Mouse (Mus musculus) spleen, postnatal 10 days (tissue): ENCODE measurements around the gene Gm26938.

Source experiments
- DNase-seq, 2 experiments: peaks; one replicate each; pipeline ENCODE4 v3.0.0; 2021 to 2022; ENCODE audit warnings: low spot score in 2 of 2

Gm26938 gene

DNA sequence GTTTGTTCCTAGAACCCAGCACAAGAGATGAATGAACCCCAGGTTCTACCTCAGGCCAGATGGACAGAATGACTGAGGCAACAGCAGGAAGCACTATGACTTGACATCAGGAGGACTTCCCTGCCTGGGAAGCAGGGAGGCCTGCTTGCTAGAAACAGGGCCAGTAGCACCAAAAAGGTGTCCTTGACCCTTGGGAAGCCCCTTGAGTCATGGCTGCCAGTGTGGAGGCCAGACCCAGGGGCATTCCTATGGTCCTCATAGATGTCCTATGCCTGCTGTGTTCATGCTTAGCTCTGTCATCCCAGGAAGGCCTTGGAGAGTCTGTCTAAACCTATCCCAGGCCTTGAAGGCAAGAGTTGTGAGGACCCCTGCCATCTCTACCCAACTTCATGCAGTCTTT lies 9.8 kb downstream of the Gm26938 start:
- peak in 1 of 2 experiments; percentile 24 for DNase-seq

GRCm38 (mm10) chr5:139815964-139816363 lies 10.2 kb downstream of the Gm26938 start:
- peak in 1 of 2 experiments; percentile 25 for DNase-seq

- no peak for DNase-seq
Measured at GRCm38 (mm10) chr5:139813963-139814381, 12.2 kb downstream of the Gm26938 start.

DNA sequence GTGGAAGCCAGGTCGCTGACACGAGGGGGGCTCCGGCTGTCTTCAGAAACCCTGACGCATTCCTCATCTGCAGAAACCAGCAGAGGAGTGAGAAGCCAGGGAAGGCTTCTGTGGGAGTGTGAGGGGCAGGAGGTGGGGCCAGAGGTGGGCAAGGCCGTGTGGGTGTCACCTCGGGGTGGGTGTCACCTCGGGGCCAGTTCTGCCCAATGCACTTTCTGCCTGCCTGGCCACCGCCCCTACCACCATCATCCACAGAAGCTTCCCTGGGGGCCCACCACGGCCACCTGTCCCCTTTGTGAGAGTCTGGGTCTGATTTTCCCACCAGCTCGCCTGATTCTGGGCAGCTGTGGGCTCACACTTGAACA lies 13.1 kb downstream of the Gm26938 start:
- no peak for DNase-seq

DNA sequence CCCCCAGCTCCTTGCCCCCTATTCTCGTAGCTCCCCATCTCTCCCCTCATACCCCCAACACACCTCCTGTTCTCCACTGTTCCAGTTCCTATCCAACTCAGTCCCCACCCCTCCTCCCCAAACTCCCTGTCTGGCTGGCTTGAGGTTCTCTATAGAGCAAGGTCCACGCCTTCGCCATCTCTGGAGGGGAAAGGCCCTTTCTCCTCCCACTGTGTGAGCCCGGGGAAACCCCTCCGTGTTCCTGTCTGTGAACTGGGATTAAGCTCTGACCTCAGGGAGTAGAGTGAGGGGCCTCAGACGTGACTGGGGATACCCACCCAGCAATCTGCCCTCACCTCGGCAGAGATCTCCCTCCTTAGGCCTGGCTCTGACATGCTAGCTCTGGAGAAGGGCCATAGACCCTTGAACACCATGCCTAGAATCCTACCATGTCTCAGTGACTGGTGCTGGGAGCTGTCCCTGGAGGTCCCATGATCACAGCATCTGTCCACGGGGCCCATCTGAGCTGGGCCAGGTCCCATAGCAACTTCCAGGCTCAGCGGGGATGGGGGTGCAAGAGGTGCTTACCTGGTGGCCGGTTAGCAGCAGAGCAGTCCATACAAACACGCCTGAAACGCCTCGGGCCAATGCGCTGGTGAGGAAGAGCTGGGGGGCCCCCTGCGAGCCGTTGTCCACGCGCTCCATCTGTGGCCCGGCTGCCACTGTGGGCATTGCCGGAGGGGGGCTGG lies 13.6 kb downstream of the Gm26938 start:
- DNase-seq, result peak; percentile 23 to 26

- peak; percentile 14 to 18 for DNase-seq
Measured at GRCm38 (mm10) chr5:139811677-139812397, 14.4 kb downstream of the Gm26938 start.

DNA sequence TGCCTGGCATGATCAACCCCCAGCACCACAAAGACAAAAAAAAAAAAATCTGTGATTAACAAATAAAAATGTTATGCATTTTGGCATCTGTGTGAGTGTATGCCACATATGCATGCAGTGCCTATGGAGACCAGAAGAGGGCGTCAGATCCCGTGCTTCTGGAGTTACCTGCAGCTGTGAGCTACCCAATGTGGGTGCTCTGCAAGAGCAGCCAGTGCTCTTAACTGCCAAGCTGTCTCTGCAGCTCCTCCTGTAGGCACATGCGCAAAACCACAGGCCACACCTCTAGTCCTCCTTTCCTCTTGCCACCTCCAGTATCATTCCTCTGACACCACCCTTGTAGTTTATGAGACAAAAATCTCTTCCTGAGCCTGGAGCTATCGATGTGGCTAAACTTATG lies 16.8 kb downstream of the Gm26938 start:
- DNase-seq, result peak; percentile 18 to 25

GRCm38 (mm10) chr5:139805924-139806323 lies 20.3 kb downstream of the Gm26938 start:
- peak in 1 of 2 experiments; percentile 52 for DNase-seq

DNA sequence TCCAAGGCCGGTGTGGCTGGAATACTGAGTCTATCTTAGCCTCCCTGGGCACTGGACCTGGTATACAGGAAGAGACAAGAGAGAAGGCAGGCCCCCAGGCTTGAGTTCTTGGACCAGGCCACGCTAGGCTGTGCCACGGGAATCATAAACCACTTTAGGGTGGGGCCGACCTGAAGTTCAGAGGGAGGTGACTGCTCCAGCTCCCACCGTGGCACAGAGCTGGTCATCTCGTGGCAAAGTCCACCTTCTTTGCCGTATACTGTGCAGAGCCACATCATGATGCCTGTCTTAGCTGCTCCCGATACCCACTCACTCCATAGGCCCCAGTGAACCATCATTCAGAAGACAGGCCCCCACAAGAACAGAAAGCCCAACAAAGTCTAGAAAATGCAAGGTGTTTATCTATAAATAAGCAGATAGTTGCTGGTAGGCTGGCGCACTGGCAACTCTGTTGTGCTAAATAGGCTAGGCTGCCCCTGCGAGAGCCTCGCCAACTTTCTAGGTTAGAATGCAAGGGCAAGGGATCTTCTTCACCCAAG lies 21.6 kb downstream of the Gm26938 start:
- DNase-seq, result peak; percentile 65 to 68

DNA sequence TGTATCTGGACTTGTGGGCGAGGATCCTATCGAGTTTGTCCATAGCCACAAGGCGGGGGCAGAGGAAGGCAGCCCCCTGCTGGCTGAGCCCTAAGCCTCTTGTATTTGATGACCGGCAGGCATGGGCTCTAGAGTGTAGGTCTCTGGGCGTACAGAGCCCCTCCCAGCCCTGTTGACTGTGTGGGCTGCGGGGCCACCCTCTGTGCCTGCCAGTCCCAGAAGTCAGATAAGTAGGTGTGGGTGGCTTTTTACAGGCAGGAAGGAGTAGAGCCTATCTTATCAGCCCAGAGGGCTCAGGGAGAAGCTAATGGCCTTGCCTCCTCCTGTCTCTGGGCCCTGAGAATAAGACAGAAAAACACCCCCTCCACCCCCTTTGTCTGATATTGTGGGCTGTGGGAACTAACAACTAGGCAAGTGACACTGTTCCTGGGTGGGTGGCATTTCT lies 22.1 kb downstream of the Gm26938 start:
- peak; percentile 73 to 75 for DNase-seq

DNA sequence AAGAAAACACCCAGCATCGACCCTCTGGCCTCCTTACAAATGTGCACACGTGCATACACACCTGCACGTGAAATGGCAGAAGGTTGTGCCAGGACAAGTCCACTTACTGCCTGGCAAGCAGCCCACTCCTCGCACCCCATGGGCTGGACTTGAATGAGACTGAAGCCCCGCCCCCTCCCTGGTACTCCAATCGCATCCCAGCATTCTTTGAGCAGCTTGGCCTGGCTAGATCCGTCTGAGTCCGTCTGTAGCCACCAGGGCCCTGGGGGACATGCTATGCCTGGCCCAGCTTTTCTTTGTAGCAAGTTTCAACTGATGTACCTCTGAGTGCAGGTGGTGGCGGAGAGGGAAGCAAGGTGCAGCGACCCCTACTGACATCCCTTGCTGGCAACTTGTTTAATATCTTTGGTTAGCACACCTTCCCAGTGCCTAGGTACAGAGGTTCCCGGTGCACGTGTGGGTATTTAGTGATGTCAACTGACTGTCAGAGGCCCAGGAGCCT lies 22.6 kb downstream of the Gm26938 start:
- DNase-seq, result peak; percentile 75 to 90

DNA sequence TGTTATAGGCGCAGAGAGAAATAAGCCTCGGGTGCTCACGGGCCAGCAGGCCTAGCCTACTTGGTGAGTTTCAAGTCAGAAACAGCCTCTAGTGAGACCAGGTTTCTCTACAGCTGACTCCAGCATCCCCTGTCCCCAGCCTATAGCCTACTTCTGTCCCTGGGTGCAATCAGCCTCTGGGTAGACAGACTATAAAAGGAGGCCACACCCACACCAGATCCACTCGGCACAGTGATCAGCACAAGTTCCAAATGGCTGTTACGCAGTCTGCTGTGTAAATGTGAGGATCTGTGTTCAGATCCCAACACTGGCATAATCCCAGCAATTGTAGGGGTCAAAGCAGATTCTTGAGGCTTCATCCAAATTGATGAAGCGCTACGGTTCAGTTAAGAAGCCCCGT lies 23.0 kb downstream of the Gm26938 start:
- DNase-seq, result peak in 1 of 2 experiments; percentile 51

- peak in 1 of 2 experiments; percentile 15 for DNase-seq
Measured at GRCm38 (mm10) chr5:139801880-139802279, 24.3 kb downstream of the Gm26938 start.

DNA sequence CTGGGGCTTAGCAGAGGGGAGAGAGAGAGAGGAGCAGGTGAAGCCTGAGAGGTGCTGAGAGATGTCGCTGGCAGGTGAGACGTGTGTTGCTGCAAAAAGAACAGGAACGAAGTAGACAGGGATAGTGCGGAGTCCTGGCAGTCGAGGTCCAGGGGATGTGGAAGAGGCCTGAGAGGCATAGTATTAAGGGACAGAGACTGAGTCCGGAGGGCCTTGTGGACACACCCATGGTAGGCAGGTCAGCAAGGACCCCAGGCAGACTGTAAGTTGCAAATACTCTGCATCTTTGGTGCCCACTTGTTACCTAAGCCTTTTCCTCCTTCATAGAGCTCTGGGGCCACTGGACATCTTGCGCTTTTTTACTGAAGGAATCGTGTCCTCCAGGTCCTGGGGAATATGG lies 25.0 kb downstream of the Gm26938 start:
- peak in 1 of 2 experiments; percentile 12 for DNase-seq

- DNase-seq, result peak in 1 of 2 experiments; percentile 16
Measured at GRCm38 (mm10) chr5:139799801-139800590, 26.2 kb downstream of the Gm26938 start.

DNA sequence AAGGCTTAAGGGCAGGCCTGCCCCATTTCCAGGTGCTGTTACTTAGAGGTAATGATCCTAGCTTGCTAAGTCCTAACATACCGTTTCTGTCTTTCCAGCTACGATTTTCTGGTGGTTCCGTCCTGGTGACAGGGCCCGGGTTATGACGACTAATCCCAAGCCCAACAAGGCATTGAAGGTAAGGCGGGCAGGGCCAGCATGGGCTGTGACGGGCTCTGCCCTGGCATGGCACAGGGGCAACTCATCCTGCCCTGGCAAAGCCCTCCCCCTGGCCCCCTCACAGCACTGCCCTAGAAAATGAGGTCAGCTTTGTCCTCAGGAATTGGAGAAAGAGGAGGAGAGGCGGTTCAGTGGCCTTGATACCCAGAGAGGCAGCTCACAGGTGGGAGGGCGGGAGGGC lies 27.2 kb downstream of the Gm26938 start:
- no peak for DNase-seq

DNA sequence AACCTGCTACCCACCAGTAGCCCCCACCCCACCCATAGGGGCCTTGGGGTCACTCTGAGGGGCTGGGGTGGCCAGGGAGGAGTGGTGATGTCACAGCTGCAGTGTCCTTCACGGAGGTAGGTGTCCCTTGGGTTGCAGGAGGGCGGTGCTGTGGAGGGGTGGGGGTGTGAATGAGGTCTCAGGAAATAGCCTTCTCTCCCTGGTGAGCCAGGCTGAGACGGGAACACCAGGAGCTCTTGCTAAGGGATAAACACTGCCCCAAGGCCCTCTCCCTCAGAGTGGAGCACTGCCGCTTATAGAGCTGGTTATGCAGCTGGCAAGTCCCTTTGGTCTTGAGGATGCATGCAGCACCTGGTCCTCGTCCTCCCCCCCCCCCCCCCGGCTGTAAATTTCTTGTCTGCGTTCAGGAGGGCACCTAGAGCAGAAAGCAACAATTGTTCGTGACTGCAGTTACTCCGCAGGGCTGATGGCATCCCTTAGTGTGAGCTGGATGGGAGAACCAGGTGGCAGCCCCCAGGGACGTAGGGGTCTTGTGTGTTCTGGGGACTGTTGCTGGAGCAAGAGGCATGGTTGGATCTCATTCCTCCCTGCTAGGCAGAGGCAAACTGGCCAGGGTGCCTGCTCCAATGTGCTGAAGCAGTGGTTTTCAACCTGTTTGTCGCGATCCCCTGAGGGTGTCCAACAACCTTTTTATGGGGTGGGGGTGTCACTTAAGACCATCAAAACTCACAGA lies 27.9 kb downstream of the Gm26938 start:
- DNase-seq, result no peak

GRCm38 (mm10) chr5:139797473-139798167 lies 28.6 kb downstream of the Gm26938 start:
- DNase-seq, result no peak

GRCm38 (mm10) chr5:139796900-139797299 lies 29.3 kb downstream of the Gm26938 start:
- peak in 1 of 2 experiments; percentile 15 for DNase-seq

DNA sequence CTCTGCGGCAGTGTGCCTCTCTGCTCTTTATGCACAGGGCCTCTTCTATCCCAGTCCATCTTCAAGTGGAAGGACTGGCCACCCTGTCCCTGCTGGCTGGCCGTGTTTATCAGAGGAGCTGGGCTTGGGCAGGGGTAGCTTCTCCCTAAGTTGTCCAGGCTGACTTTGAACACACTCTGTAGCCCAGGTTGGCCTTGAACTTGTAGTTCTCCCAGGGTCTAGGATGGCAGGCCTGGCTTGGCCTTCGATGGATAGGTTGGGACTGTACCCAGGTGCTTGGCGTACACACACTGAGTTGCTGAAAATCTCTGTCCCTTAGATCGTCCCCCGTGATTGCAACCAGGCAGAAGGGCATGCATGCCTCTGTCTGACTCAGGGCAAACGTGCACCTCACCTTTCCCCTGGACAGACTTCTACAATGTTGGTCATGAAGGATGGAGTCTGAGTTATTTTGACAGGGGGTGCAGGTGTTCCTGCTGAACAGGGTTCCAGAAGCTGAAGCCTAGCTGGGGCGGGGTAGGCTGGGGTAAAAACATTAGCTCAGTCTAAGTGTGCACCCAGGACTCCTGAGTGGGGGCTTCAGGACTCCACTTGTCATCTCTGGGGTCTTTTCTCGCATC lies 30.1 kb downstream of the Gm26938 start:
- DNase-seq, result peak in 1 of 2 experiments; percentile 7
